Mouse (Mus musculus) CD4-positive helper T cell, adult 2 months (primary cell): ENCODE results near the gene Bean1.
"Not testable (repeated sequence)": the region's sequence is repeated elsewhere in the genome, so short reads cannot be mapped to it uniquely, and the experiment has no call there.

ENCODE experiments used
- DNase-seq: peaks from one replicate; pipeline ENCODE4 v3.0.0-alpha.2; 2012; ENCODE audit warnings: low read depth, missing footprints, low spot score

Bean1 gene

GRCm38 (mm10) chr8:104242038-104242644, 71.9 kb downstream of the Bean1 start:
- DNase-seq = no peak

GRCm38 (mm10) chr8:104246621-104247020, 76.4 kb downstream of the Bean1 start:
- DNase-seq = peak; percentile 53

- peak; percentile 86 for DNase-seq
These were observed 77.0 kb downstream of the Bean1 start for GRCm38 (mm10) chr8:104247054-104247907.

- DNase-seq = peak; percentile 67
These were observed 77.7 kb downstream of the Bean1 start for GRCm38 (mm10) chr8:104247908-104248275.

- peak; percentile 89 for DNase-seq
These were observed 78.0 kb downstream of the Bean1 start, which contains the start of gene Tk2 for GRCm38 (mm10) chr8:104248276-104248675. TSS of gene Tk2 (minus strand) at chr8:104248558.

- DNase-seq = no peak
These were observed 79.3 kb downstream of the Bean1 start for GRCm38 (mm10) chr8:104249442-104249996.

GRCm38 (mm10) chr8:104250439-104251367, 80.5 kb downstream of the Bean1 start, which contains the start of gene Cklf:
TSS of gene Cklf (plus strand) at chr8:104250861.
- peak; percentile 93 for DNase-seq

GRCm38 (mm10) chr8:104251461-104251860, 81.2 kb downstream of the Bean1 start:
- DNase-seq = peak; percentile 26

- DNase-seq = peak; percentile 66
These were observed 82.8 kb downstream of the Bean1 start for GRCm38 (mm10) chr8:104253016-104253415.

- DNase-seq = not testable (repeated sequence)
These were observed 91.6 kb downstream of the Bean1 start for GRCm38 (mm10) chr8:104261802-104262201.

- not testable (repeated sequence) for DNase-seq
These were observed 94.2 kb downstream of the Bean1 start for GRCm38 (mm10) chr8:104264271-104264935.

- DNase-seq = no peak
These were observed 98.1 kb downstream of the Bean1 start for GRCm38 (mm10) chr8:104268368-104268767.
